In genomic region chr17:27057517-27058055, GRCm38 (mm10) we compare ENCODE assay signal across 8 mouse cellular contexts. TPM values are rescaled to one million over a fixed set of nuclear protein-coding genes. Genes with fewer than 3 reads are reported as not detected.
DNase-seq lines count a peak whose midpoint lies in the region; ATAC-seq and TF ChIP-seq lines count a peak whose summit lies in the region.

No protein-coding gene starts in this region.

- H3K4me1 ChIP-seq in heart, embryonic 14.5 days (ENCODE audit: control insufficient read depth in 2 of 2, insufficient read depth in 2 of 2, low read length in 2 of 2): peaks cover 0 to 5% of the 10 kb centered on the region in 2 experiments; a peak in 1 of 4 replicates
- peaks cover 2 to 34% of the 10 kb centered on the region in 2 experiments; a peak in 3 of 4 replicates for H3K4me1 ChIP-seq in ES-E14 (ENCODE audit: control insufficient read depth in 2 of 2, insufficient read depth in 2 of 2, low read length in 2 of 2, poor library complexity in 1 of 2)
- peaks cover 11% of the 10 kb centered on the region for H3K4me1 ChIP-seq in heart, embryonic 16.5 days (ENCODE audit: control insufficient read depth, insufficient read depth, low read length)
- H3K4me1 ChIP-seq in midbrain, embryonic 11.5 days (ENCODE audit: control insufficient read depth, insufficient read depth, low read length): peaks cover 11% of the 10 kb centered on the region

- H3K4me2 ChIP-seq in heart, embryonic 14.5 days (ENCODE audit: low read length): peak overlapping the region; percentile 90
- H3K4me2 ChIP-seq in heart, embryonic 16.5 days (ENCODE audit: low read depth, low read length): peak overlapping the region; percentile 99
- peak overlapping the region; percentile 66 for H3K4me2 ChIP-seq in midbrain, embryonic 11.5 days

- 2% methylated on average over 24 of the region's 24 CpGs for WGBS in heart, embryonic 14.5 days
- 3% methylated on average over 24 of the region's 24 CpGs for WGBS in heart, embryonic 16.5 days
- WGBS in midbrain, embryonic 11.5 days: 1% methylated on average over 24 of the region's 24 CpGs

- no peak for DNase-seq in heart, adult 9 months (ENCODE audit: low spot score in 2 of 2)
- no peak for DNase-seq in ES-E14 (ENCODE audit: low read depth, low spot score)
- peak; percentile 92 for DNase-seq in midbrain, embryonic 11.5 days (ENCODE audit: low spot score, missing footprints)
- no peak for DNase-seq in urinary bladder, postnatal 10 days (ENCODE audit: low spot score)
- DNase-seq in layer of hippocampus, postnatal 36 days: no peak
- DNase-seq in left cerebral cortex, postnatal 4 days: no peak

- no peak overlapping the region for H3K27ac ChIP-seq in heart, embryonic 14.5 days (replicated peaks in 1 of 2; ENCODE audit: control insufficient read depth in 1 of 2, insufficient read depth in 1 of 2, low read depth in 2 of 2, low read length in 2 of 2)
- H3K27ac ChIP-seq in ES-E14 (ENCODE audit: insufficient read depth, low read depth, low read length, poor library complexity, severe bottlenecking): no peak overlapping the region; the same call in 1 of the 2 replicates
- H3K27ac ChIP-seq in heart, embryonic 16.5 days (ENCODE audit: low read length): peak overlapping the region; percentile 89
- H3K27ac ChIP-seq in midbrain, embryonic 11.5 days (ENCODE audit: low read depth, low read length): no peak overlapping the region

- in situ Hi-C loops in ES-E14 (cut with MboI; ENCODE audit: low sequenced_read_pairs in 2 of 2, unreplicated experiment in 2 of 2): no loop called here

- intact Hi-C loops in left cerebral cortex, postnatal 4 days (cut with DNase I): no loop called here

- H3K9ac ChIP-seq in heart, embryonic 14.5 days (ENCODE audit: low read length): peak overlapping the region; percentile 76
- peak overlapping the region; percentile 80 for H3K9ac ChIP-seq in ES-E14 (ENCODE audit: insufficient read depth, low read depth, low read length, poor library complexity, severe bottlenecking)
- H3K9ac ChIP-seq in heart, embryonic 16.5 days (ENCODE audit: low read length): peak overlapping the region; percentile 82
- H3K9ac ChIP-seq in midbrain, embryonic 11.5 days (ENCODE audit: low read length): no peak overlapping the region

- H3K9me3 ChIP-seq in heart, embryonic 14.5 days (ENCODE audit: control insufficient read depth, low read length): no peaks in the 10 kb centered on the region
- no peaks in the 10 kb centered on the region for H3K9me3 ChIP-seq in ES-E14 (ENCODE audit: control insufficient read depth, insufficient read depth, low read depth, low read length)
- no peaks in the 10 kb centered on the region for H3K9me3 ChIP-seq in heart, embryonic 16.5 days (replicated peaks; ENCODE audit: control insufficient read depth, low read length)
- no peaks in the 10 kb centered on the region for H3K9me3 ChIP-seq in midbrain, embryonic 11.5 days (ENCODE audit: control insufficient read depth, low read length)

- H3K27me3 ChIP-seq in heart, embryonic 14.5 days (ENCODE audit: control insufficient read depth, insufficient read depth, low read length): no peaks in the 10 kb centered on the region; the same call in 1 of the 2 replicates
- peaks cover 16% of the 10 kb centered on the region for H3K27me3 ChIP-seq in heart, embryonic 16.5 days (ENCODE audit: control insufficient read depth, insufficient read depth, low read length)
- H3K27me3 ChIP-seq in midbrain, embryonic 11.5 days (ENCODE audit: control insufficient read depth, insufficient read depth, low read length): peaks cover 33% of the 10 kb centered on the region

- H3K36me3 ChIP-seq in heart, embryonic 14.5 days (ENCODE audit: control insufficient read depth, insufficient read depth, low read length): no peaks in the 10 kb centered on the region
- H3K36me3 ChIP-seq in ES-E14 (ENCODE audit: control insufficient read depth, insufficient read depth, low read length, poor library complexity, severe bottlenecking): no peaks in the 10 kb centered on the region; the same call in 1 of the 2 replicates
- no peaks in the 10 kb centered on the region for H3K36me3 ChIP-seq in heart, embryonic 16.5 days (ENCODE audit: control insufficient read depth, insufficient read depth)
- H3K36me3 ChIP-seq in midbrain, embryonic 11.5 days (ENCODE audit: control insufficient read depth, insufficient read depth, low read length): no peaks in the 10 kb centered on the region

- peak overlapping the region; percentile 54 to 59 for H3K4me3 ChIP-seq in heart, embryonic 14.5 days (ENCODE audit: control insufficient read depth in 1 of 2, insufficient read depth in 1 of 2, low read depth in 1 of 2, low read length in 2 of 2)
- peak overlapping the region; percentile 68 to 85 for H3K4me3 ChIP-seq in ES-E14 (ENCODE audit: insufficient read depth in 1 of 2, low read depth in 1 of 2, low read length in 2 of 2, poor library complexity in 1 of 2, severe bottlenecking in 1 of 2)
- H3K4me3 ChIP-seq in heart, embryonic 16.5 days (ENCODE audit: low read length): peak overlapping the region; percentile 79
- H3K4me3 ChIP-seq in midbrain, embryonic 11.5 days (ENCODE audit: low read depth, low read length): peak overlapping the region; percentile 39

- peak; percentile 24 for ATAC-seq in heart, embryonic 14.5 days (ENCODE audit: insufficient number of reproducible peaks, insufficient read depth, low FRiP score, low read depth)
- no peak for ATAC-seq in heart, embryonic 16.5 days (replicated peaks; ENCODE audit: extremely low read depth, insufficient read depth, low FRiP score)
- ATAC-seq in midbrain, embryonic 11.5 days (ENCODE audit: low FRiP score): no peak

TF ChIP-seq in ES-E14, 5 proteins besides CTCF, POLR2A, EP300 and RAD21:
- TF ChIP-seq ZC3H11A (IDR thresholded peaks at IDR 0.05; ENCODE audit: borderline replicate concordance, low read depth, low read length): no peak
- TF ChIP-seq ZNF384 (IDR thresholded peaks at IDR 0.05; ENCODE audit: low read depth, low read length): no peak
- TF ChIP-seq MAFK (IDR thresholded peaks at IDR 0.05; ENCODE audit: insufficient read depth, low read depth, low read length): no peak
- no peak for TF ChIP-seq HCFC1 (IDR thresholded peaks at IDR 0.05; ENCODE audit: borderline replicate concordance, insufficient read depth, low read length)
- TF ChIP-seq CHD2 (IDR thresholded peaks at IDR 0.05; ENCODE audit: low read depth, low read length): no peak

RNA-seq across cellular contexts. Expression of gene Itpr3, which starts 0.5 kb away (rescaled TPM):
- 1.7 TPM in 2 replicates for polyA plus RNA-seq in heart, embryonic 14.5 days (2014; fragmentation: Nextera tagmentation; extraction: Ambion mirVana)
- 44.1 and 74.5 TPM in 2 replicates for total RNA-seq in ES-E14 (2012; rRNA removed)
- 2.2 and 2.6 TPM in 2 replicates for polyA plus RNA-seq in heart, embryonic 16.5 days (2015; fragmentation: Nextera tagmentation; extraction: Ambion mirVana)
- 0.59 and 0.72 TPM in 2 replicates for polyA plus RNA-seq in midbrain, embryonic 11.5 days (2014; fragmentation: Nextera tagmentation; extraction: Ambion mirVana)
- total RNA-seq in layer of hippocampus, postnatal 36 days (2021): 1 to 10 TPM; 1.6 to 1.7 TPM
- total RNA-seq in left cerebral cortex, postnatal 4 days (2021): 1 to 10 TPM; 2.2 to 2.8 TPM

RNA-seq across cellular contexts. Expression of gene Bak1, which starts 28.8 kb away (rescaled TPM):
- 8.2 and 10.5 TPM in 2 replicates for polyA plus RNA-seq in heart, embryonic 14.5 days (2014; fragmentation: Nextera tagmentation; extraction: Ambion mirVana)
- 36.4 and 53.2 TPM in 2 replicates for total RNA-seq in ES-E14 (2012; rRNA removed)
- polyA plus RNA-seq in heart, embryonic 16.5 days (2015; fragmentation: Nextera tagmentation; extraction: Ambion mirVana): 5.8 and 6.2 TPM in 2 replicates
- 8.0 and 8.9 TPM in 2 replicates for polyA plus RNA-seq in midbrain, embryonic 11.5 days (2014; fragmentation: Nextera tagmentation; extraction: Ambion mirVana)
- 10 to 100 TPM; 13.0 to 13.7 TPM for total RNA-seq in layer of hippocampus, postnatal 36 days (2021)
- total RNA-seq in left cerebral cortex, postnatal 4 days (2021): 10 to 100 TPM; 30.0 to 33.9 TPM

Comparison
In these comparisons a context has a peak if more than half of its experiments do, and no peak if none do; other contexts are left out.
1. RNA of gene Itpr3, which starts 0.5 kb away (total RNA-seq): 44.1 to 74.5 TPM in ES-E14; 2.2 to 2.8 TPM in left cerebral cortex, postnatal 4 days and 1.6 to 1.7 TPM in layer of hippocampus, postnatal 36 days; every median in the first group is over 10 times any median in the second.
2. Peak in every context shown above with its lines, with median percentiles within 50 percentile points of each other: H3K4me2 ChIP-seq and H3K4me3 ChIP-seq.